Mouse (Mus musculus): ENCODE measurements around the gene Gpr4. TPM values are rescaled to one million over a fixed set of nuclear protein-coding genes. Genes with fewer than 3 reads are reported as not detected.

The Gpr4 gene
- total RNA-seq, 2 experiments from 2014 or later = 2.1 to 4.6 TPM

DNA sequence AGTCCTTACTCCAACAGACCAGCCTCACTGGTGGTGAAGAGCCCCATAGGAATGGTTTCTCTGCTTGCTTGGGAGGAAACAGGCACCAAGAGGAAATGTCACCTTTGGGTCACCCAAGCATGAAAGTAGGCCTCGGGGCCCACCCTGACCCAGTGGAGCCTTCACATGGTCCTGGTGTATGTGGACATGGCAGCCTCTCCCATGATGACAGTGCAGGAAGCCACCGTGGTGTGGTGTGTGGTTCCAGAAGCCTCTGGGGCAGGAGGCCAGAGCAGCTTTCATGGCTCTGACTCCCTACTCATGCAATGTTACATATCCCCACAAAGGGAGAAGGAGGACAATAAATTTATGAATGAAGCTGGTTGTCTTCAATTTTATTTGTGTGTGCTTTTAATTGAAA, 35.2 kb downstream of the Gpr4 start:
- no peak for DNase-seq (ENCODE audit: low spot score in 2 of 2)
- intact Hi-C loops (cut with DNase I) = no loop called here

DNA sequence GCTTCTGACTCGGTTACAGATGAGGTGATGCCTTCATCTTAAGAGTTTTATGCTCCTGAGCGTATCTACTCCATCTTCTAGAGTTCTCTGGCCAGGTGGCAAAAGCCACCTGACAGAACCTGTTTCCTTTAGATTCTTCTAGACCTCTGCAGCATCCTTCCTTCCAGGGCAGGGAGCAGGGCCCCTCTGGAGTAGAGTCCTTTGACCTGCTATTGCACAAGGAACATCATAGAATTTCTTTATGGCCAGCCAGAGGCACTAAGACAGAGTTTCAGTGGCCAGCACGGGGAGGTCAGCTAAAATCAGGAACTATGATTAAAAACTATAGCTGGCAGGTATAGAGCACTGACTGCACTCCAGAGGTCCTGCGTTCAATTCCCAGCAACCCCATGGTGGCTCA, 39.7 kb downstream of the Gpr4 start:
- intact Hi-C loops (cut with DNase I) = no loop called here
- no peak for DNase-seq (ENCODE audit: low spot score in 2 of 2)

GRCm38 (mm10) chr7:19253437-19253836, 41.1 kb downstream of the Gpr4 start:
- no peak for DNase-seq (ENCODE audit: low spot score in 2 of 2)
- intact Hi-C loops (cut with DNase I) = no loop called here

DNA sequence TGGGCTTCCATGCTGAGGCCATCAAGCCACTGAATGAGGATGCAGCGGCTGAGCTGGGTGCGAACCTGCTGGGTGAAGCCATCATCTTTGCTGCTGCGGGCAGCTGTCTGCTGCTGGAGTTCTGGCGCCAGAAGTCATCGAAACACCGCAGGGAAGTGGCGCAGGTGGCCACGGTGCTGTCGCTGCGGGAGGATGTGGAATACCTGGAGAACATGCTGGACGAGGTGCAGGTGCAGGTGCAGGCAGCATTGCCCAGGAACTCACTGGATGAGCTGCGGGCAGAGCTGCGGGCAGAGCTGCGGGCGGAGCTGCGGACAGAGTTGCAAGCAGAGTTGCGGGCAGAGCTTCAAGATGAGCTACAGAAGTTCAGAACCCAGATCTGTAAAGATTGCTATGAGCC, 43.1 kb downstream of the Gpr4 start:
- intact Hi-C loops (cut with DNase I) = no loop called here
- DNase-seq (ENCODE audit: low spot score in 2 of 2) = no peak

- DNase-seq (ENCODE audit: low spot score in 2 of 2) = no peak
- intact Hi-C loops (cut with DNase I) = no loop called here
Observed at GRCm38 (mm10) chr7:19256567-19256966, 44.2 kb downstream of the Gpr4 start.

DNA sequence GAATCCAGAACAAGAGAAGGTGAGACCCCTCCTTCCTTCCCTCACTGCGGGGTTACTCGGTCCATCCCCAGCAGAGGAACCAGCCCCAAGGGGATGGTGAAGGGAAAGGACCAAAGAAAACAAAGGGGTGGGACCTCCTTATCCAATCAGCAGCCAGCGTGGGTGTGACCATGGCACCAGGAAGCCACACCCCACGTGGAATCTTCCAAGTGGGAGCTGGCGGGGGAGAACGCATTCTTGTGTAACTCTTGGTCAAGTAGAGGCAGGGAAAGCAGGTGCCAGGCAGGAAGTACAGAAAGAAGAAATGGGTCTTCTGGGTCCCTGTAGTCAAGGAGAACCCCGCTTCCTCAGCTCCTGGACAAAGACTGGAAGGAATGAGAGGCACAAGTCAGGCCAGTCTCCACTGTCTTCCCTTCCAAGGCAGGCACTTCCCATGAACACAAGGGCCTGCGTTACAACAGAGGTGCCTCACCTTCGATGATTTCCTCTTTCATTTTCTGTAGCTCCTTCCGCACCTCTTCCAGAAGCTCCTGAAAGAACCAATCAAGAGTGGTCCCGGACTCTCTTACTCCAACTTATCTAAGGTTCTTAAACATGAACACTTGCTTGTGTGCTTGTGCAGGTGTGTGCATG, 45.2 kb downstream of the Gpr4 start:
- intact Hi-C loops (cut with DNase I) = no loop called here
- peak; percentile 34 to 52 for DNase-seq (ENCODE audit: low spot score in 2 of 2)

- DNase-seq (ENCODE audit: low spot score in 2 of 2) = no peak
- intact Hi-C loops (cut with DNase I) = no loop called here
Observed at GRCm38 (mm10) chr7:19258336-19258735, 46.0 kb downstream of the Gpr4 start.

DNA sequence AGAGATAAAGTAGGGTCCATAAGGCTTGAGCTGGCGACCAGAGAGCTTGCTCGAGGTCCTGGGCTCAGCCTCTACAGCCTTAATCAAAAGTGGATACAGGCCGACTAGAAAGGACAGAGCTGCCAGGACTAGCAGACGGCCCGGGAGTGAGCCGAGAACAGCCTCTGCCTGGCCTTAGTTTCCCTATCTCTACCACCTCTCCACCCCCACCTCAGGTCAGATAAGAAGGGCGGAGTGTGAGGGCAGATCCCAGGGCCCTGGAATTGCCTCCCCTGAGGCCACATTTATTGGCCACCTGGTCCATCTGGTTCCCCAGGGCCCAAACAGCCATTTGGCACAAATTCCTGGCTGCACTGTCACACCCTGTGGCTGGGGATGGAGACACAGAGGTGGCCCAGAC, 52.8 kb downstream of the Gpr4 start:
- intact Hi-C loops (cut with DNase I) = no loop called here
- DNase-seq (ENCODE audit: low spot score in 2 of 2) = no peak

DNA sequence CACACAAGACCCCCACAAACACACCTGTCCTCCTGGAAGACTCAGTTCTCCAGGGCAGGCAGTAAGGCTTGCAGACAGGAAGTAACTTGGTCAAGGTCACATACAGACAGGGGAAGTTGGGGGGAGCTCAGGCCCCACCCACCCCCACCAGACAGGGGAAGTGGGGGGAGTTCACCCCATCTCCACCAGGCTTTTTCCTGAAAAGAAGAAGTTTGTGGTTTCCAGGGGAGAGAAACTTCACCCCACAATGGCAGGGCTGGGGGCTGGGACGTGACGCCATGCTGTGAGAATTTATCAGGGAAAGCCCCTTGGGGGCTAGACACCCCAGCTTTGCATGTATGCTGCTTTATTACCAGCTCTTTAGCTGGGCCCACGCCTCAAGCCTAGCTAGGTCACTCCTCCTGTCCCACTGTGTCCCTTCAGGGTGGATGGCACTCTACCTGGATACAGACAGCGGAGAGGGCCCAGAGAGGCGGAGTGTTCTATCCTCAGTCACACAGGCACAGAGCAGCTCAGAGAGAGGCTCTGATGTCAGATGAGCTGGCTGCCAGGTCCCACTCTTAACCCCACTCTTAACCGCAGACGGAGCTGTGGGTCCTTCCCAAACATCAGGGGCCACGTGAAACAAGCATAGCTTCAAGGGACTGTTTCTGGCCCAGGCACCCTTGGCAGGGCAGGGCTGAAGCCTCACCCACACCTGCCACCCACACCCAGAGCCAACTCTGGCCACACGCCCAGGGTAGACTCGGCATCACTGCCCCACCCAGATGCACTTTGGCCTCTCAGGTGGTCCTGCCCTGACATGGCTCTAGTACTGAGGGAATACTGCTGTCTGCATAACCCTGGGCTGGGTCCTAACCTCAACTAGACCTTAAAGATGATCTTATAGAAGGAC, 53.8 kb downstream of the Gpr4 start:
- DNase-seq (ENCODE audit: low spot score in 2 of 2) = no peak
- intact Hi-C loops (cut with DNase I) = no loop called here

DNA sequence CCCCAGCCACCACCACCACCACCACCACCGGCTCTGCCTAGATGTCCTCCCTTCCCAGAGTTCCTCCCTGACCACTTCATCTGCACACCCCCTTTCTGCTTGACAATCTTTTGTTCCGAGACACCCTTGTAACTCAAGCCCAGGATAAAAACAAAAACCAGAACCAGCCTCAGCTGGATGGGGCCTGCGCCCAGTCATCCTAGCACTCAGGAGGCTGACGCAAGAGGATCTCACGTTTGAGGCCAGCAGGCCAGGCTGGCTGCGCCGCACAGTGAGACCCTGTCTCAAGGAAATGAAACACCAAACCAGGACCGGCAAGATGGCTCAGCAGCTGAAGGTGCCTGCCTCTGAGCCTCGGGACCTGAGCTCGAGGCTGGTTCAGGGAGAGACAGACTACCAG, 54.7 kb downstream of the Gpr4 start:
- intact Hi-C loops (cut with DNase I) = no loop called here
- no peak for DNase-seq (ENCODE audit: low spot score in 2 of 2)

- intact Hi-C loops (cut with DNase I) = no loop called here
- DNase-seq (ENCODE audit: low spot score in 2 of 2) = no peak
Observed at GRCm38 (mm10) chr7:19268993-19269681, 56.8 kb downstream of the Gpr4 start.

DNA sequence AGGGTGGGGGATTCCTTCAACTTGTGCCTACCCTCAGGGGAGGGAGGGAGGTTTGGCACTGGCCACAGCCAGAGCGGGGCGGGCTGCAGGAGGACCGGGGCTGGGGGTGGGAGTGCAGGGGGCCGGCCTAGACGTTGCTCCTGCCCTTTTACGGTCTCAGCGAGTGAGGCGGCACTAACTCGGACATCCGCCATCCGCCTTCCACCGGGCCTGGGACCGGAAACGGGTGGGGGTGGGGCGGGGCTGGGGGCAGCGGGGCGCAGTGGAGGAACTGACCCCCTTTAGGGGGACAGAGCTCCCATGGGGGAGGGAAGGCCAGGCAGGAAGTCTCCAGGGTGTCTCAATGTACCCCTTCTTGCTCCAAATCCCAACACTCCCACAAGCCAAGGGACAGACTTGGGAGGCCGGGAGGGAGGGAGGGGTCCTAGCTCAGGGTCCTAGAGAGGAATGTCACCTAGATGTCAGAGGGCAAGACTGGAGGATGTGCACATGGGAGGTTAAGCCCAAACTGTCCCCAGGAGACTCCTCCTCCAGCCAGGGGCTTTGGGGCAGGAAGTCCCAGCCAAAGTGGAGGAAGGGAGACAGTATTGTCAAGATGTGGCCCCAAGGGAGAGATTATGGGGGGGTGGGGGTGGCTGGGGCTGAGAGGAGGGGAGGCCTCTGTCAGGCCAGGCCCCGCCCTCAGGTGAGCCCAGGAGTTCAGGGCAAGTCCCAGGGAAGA, 57.5 kb downstream of the Gpr4 start:
- DNase-seq (ENCODE audit: low spot score in 2 of 2) = no peak
- intact Hi-C loops (cut with DNase I) = no loop called here

GRCm38 (mm10) chr7:19270509-19271237, 58.3 kb downstream of the Gpr4 start:
- intact Hi-C loops (cut with DNase I) = no loop called here

GRCm38 (mm10) chr7:19271238-19272172, 59.2 kb downstream of the Gpr4 start, which contains the start of gene Vasp:
Vasp (minus strand) TSS chr7:19271817.
- intact Hi-C loops (cut with DNase I) = loop anchor here (2.0 kb wide), 1 partner anchor 33 kb away; no protein-coding TSS in a partner anchor
- peak; percentile 86 to 88 for DNase-seq (ENCODE audit: low spot score in 2 of 2)

More at GRCm38 (mm10) chr7:19270509-19271237, 58.3 kb downstream of the Gpr4 start:
- DNase-seq (ENCODE audit: low spot score in 2 of 2) = no peak

DNA sequence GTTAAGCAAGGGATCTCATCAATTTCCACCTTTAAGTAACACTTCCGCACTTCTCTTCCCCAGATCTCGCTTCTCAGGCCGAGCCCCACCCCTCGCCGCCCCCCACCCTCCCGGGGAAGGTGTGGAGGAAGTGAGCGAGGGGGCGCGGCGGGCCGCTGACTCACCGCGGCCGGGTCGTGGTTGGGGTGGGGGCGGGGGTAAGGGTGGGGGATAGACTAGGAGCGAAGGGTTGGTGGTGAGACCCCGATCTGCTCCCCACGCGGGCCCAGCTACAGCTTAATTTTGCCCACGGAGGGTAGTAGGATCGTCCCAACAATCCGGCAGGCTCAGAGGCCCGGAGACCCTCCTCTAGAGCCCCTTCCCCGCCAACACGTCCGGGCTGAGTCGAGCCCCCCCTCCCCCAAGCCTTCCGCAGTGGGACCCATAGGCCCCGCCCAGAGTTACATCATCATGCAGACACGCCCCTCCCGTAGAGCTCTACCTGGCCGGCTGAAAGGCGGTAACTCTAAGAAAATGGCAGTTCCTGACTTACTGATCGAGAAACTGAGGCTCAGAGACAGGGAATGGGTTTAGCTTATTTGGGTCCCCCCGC, 59.9 kb downstream of the Gpr4 start:
- DNase-seq (ENCODE audit: low spot score in 2 of 2) = no peak
- intact Hi-C loops (cut with DNase I) = loop anchor here (2.0 kb wide), 1 partner anchor 33 kb away; no protein-coding TSS in a partner anchor
